Mouse (Mus musculus): ENCODE results near the gene Efemp2. TPM values are rescaled to one million over a fixed set of nuclear protein-coding genes. Genes with fewer than 3 reads are reported as not detected.

Gene Efemp2
- polyA plus RNA-seq, 1 experiment from 2014 or later: 44.2 TPM

DNA sequence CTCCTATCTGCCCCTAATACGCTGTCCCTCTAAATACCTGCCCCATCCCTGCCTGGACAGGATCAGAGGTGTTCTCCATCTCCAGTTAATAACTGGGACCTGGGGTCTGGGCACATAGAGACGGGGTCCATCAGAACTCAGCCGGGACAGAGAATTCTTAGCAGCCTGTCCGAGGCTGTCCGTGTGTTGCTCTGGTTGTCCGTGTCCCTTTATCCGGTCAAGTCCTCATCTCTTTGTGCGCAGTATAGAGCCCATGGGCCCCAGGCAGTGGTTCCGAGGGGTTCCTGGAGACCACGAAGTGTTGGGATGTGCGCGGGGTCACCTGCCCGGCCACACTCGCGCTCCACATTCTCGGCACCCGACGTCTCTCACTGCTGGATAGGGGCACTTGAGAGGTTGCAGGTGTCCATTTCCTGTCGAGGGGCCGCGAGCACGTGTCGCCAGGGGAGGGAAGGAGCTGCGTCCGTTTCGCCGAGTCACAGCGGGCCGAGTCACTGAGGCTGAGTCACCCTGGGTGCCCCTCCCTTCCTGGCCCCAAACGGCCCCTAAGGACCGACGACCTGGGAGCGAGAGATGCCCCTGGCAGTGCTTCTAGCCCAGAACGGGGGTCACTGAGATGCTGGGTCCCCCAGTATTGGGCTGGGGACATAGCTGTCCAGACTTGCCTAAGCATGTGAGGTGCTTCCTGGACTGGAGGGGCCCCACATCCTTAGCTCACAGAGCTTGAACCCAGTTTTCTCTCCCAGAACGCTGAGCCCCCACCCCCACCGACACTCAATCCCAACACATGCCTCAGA, 25.2 kb upstream of the Efemp2 start:
- no peak overlapping the region for H3K9ac ChIP-seq (ENCODE audit: low read depth, low read length)
- peaks cover 43% of the 10 kb centered on the region for H3K27me3 ChIP-seq (replicated peaks; ENCODE audit: control insufficient read depth, insufficient read depth, low read length)
- no peaks in the 10 kb centered on the region for H3K9me3 ChIP-seq (ENCODE audit: control insufficient read depth, low read length)
- 11% methylated on average over 34 of the region's 36 CpGs for WGBS
- H3K4me1 ChIP-seq (ENCODE audit: control insufficient read depth, insufficient read depth, low read depth, low read length): peaks cover 12% of the 10 kb centered on the region
- H3K4me2 ChIP-seq (ENCODE audit: low read length): peak overlapping the region; percentile 94
- peak overlapping the region; percentile 61; the same call in 1 of the 2 replicates for H3K4me3 ChIP-seq (ENCODE audit: low read length)
- ATAC-seq: peak; percentile 21; the same call in 1 of the 2 replicates
- H3K36me3 ChIP-seq (ENCODE audit: control insufficient read depth, insufficient read depth, low read length): no peaks in the 10 kb centered on the region
- H3K27ac ChIP-seq (ENCODE audit: low read depth, low read length): no peak overlapping the region

DNA sequence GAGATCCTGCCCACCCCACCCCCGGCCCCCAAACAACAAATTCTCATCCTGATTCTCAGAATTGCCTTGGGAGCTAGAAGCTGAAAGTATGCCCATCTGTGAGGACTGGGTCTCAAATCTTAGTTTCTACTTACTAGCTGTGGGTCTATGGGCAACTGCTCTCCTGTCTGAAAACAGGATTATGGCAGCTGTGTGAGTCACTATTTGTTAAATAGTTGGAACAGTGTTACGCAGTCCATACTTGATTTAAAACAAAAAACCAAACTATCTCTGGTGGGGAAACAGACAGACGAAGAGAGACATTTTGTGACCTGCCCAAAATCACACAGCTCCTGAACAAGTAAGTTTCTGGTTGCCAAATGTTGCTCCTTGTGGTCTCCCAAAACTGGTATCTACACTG, 24.1 kb upstream of the Efemp2 start:
- Histone ChIP-seq H3K9ac (ENCODE audit: low read depth, low read length) (no peak overlapping the region), H3K4me1 (ENCODE audit: control insufficient read depth, insufficient read depth, low read depth, low read length) (peaks cover 12% of the 10 kb centered on the region), H3K4me2 (ENCODE audit: low read length) (no peak overlapping the region), H3K27ac (ENCODE audit: low read depth, low read length) (no peak overlapping the region), H3K27me3 (replicated peaks; ENCODE audit: control insufficient read depth, insufficient read depth, low read length) (peaks cover 43% of the 10 kb centered on the region), H3K36me3 (ENCODE audit: control insufficient read depth, insufficient read depth, low read length) (peaks cover 3% of the 10 kb centered on the region; the same call in 1 of the 2 replicates), H3K9me3 (ENCODE audit: control insufficient read depth, low read length) (no peaks in the 10 kb centered on the region), H3K4me3 (ENCODE audit: low read length) (no peak overlapping the region)
- no peak for ATAC-seq
- WGBS: 91% methylated on average over 3 of the region's 3 CpGs

GRCm38 (mm10) chr19:5451766-5452165, 22.0 kb upstream of the Efemp2 start:
- ATAC-seq: no peak
- Histone ChIP-seq H3K4me2 (ENCODE audit: low read length) (no peak overlapping the region), H3K27me3 (replicated peaks; ENCODE audit: control insufficient read depth, insufficient read depth, low read length) (peaks cover 29% of the 10 kb centered on the region), H3K27ac (ENCODE audit: low read depth, low read length) (no peak overlapping the region), H3K4me3 (ENCODE audit: low read length) (no peak overlapping the region), H3K4me1 (ENCODE audit: control insufficient read depth, insufficient read depth, low read depth, low read length) (peaks cover 32% of the 10 kb centered on the region), H3K9ac (ENCODE audit: low read depth, low read length) (no peak overlapping the region), H3K36me3 (ENCODE audit: control insufficient read depth, insufficient read depth, low read length) (peaks cover 3% of the 10 kb centered on the region; the same call in 1 of the 2 replicates), H3K9me3 (ENCODE audit: control insufficient read depth, low read length) (no peaks in the 10 kb centered on the region)
- WGBS: 80% methylated on average over 6 of the region's 6 CpGs

DNA sequence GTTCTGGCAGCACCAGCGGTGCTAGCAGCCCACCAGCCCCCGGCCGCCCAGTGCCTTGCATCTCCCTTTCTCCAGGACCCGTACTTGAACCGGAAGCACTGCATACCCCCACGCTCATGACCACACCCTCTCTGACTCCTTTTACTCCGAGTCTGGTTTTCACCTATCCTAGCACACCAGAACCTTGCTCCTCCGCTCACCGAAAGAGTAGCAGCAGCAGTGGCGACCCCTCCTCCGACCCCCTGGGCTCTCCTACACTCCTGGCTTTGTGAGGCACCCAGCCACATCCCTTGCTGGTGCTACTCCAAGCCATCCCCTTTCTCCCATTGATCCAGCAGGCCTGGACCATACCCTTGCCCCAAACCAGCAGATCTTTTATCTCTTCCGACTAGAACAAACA, 18.7 kb upstream of the Efemp2 start:
- peak overlapping the region; percentile 94; the same call in 1 of the 2 replicates for H3K4me3 ChIP-seq (ENCODE audit: low read length)
- no peak for ATAC-seq
- H3K9me3 ChIP-seq (ENCODE audit: control insufficient read depth, low read length): no peaks in the 10 kb centered on the region

DNA sequence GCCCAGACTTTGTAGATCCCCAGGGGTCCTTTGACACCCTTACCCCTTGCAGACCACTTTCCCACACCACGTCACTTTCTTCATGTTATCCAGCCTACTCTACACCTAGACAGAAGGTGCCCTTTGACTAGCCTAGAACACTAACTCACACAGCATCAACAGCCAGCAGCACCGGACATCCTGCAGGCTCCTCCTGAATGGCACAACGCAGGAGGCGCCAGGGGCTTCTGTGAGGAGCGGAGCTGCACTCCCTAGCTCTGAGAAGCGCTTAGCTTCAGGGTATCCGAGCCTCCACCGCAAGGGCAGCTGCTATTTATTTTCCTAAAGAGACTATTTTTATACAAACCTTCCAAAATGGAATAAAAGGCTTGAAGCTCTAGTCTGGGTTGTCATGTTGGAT, 18.2 kb upstream of the Efemp2 start:
- peak overlapping the region; percentile 96 for H3K9ac ChIP-seq (ENCODE audit: low read depth, low read length)
- H3K4me3 ChIP-seq (ENCODE audit: low read length): peak overlapping the region; percentile 94
- ATAC-seq: no peak
- H3K36me3 ChIP-seq (ENCODE audit: control insufficient read depth, insufficient read depth, low read length): peaks cover 3% of the 10 kb centered on the region; the same call in 1 of the 2 replicates
- H3K27ac ChIP-seq (ENCODE audit: low read depth, low read length): no peak overlapping the region; the same call in 1 of the 2 replicates
- H3K27me3 ChIP-seq (replicated peaks; ENCODE audit: control insufficient read depth, insufficient read depth, low read length): no peaks in the 10 kb centered on the region
- no peaks in the 10 kb centered on the region for H3K9me3 ChIP-seq (ENCODE audit: control insufficient read depth, low read length)
- WGBS: 66% methylated on average over 8 of the region's 8 CpGs
- peaks cover 30% of the 10 kb centered on the region for H3K4me1 ChIP-seq (ENCODE audit: control insufficient read depth, insufficient read depth, low read depth, low read length)
- H3K4me2 ChIP-seq (ENCODE audit: low read length): peak overlapping the region; percentile 98

More for the DNA sequence above, 18.7 kb upstream of the Efemp2 start:
- peaks cover 4% of the 10 kb centered on the region; the same call in 1 of the 2 replicates for H3K27me3 ChIP-seq (replicated peaks; ENCODE audit: control insufficient read depth, insufficient read depth, low read length)
- peaks cover 3% of the 10 kb centered on the region; the same call in 1 of the 2 replicates for H3K36me3 ChIP-seq (ENCODE audit: control insufficient read depth, insufficient read depth, low read length)
- H3K9ac ChIP-seq (ENCODE audit: low read depth, low read length): peak overlapping the region; percentile 96
- H3K4me2 ChIP-seq (ENCODE audit: low read length): peak overlapping the region; percentile 98
- WGBS: 75% methylated on average over 12 of the region's 12 CpGs
- peaks cover 29% of the 10 kb centered on the region for H3K4me1 ChIP-seq (ENCODE audit: control insufficient read depth, insufficient read depth, low read depth, low read length)
- no peak overlapping the region for H3K27ac ChIP-seq (ENCODE audit: low read depth, low read length)

DNA sequence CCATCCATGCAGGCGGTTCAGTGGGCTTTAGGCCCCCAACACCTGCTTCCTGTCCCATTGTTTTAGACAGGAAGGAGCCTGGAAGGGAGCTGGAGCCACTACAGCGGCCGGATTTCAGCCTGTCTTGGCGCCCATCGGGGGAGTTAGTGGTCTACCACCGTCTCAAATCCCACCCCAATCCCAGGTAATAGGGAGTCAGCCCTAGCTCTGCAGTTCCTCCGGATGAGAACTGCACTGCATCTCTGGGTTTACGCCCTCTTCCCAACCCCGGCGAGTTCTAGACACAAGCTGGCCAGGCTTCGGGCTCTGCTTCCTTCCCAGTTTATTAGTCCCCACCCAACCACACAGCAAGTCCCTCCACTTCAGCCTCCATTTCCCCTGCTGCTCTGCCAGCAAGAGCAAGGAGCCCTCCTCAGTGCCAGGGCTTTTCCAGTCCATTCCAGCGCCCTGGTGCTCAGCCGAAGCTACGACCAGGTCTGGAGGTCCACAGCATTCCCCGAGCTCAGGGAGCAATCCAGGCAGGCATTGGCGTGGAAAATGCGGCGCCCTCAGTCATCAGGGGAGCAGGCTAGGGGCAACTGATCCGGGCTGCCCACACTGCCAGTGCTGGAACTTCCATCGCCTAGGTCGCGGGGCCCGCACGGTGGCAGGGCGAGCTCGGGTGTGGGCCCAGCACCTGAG, 17.4 kb upstream of the Efemp2 start:
- no peak for ATAC-seq

GRCm38 (mm10) chr19:5456922-5457745, 16.6 kb upstream of the Efemp2 start:
- H3K4me1 ChIP-seq (ENCODE audit: control insufficient read depth, insufficient read depth, low read depth, low read length): peaks cover 41% of the 10 kb centered on the region
- H3K9me3 ChIP-seq (ENCODE audit: control insufficient read depth, low read length): no peaks in the 10 kb centered on the region
- H3K9ac ChIP-seq (ENCODE audit: low read depth, low read length): peak overlapping the region; percentile 96
- peak overlapping the region; percentile 94 for H3K4me3 ChIP-seq (ENCODE audit: low read length)
- peak; percentile 95 for ATAC-seq
- peaks cover 6% of the 10 kb centered on the region; the same call in 1 of the 2 replicates for H3K36me3 ChIP-seq (ENCODE audit: control insufficient read depth, insufficient read depth, low read length)
- H3K27ac ChIP-seq (ENCODE audit: low read depth, low read length): peak overlapping the region; percentile 98
- WGBS: under 1% methylated on average over 62 of the region's 70 CpGs
- peak overlapping the region; percentile 98 for H3K4me2 ChIP-seq (ENCODE audit: low read length)
- H3K27me3 ChIP-seq (replicated peaks; ENCODE audit: control insufficient read depth, insufficient read depth, low read length): no peaks in the 10 kb centered on the region

More for the DNA sequence above, 17.4 kb upstream of the Efemp2 start:
- H3K4me3 ChIP-seq (ENCODE audit: low read length): peak overlapping the region; percentile 94
- H3K4me2 ChIP-seq (ENCODE audit: low read length): peak overlapping the region; percentile 98
- peak overlapping the region; percentile 96 for H3K9ac ChIP-seq (ENCODE audit: low read depth, low read length)
- peaks cover 35% of the 10 kb centered on the region for H3K4me1 ChIP-seq (ENCODE audit: control insufficient read depth, insufficient read depth, low read depth, low read length)
- H3K9me3 ChIP-seq (ENCODE audit: control insufficient read depth, low read length): no peaks in the 10 kb centered on the region
- WGBS: 2% methylated on average over 26 of the region's 26 CpGs
- H3K27ac ChIP-seq (ENCODE audit: low read depth, low read length): peak overlapping the region; percentile 98
- peaks cover 3% of the 10 kb centered on the region; the same call in 1 of the 2 replicates for H3K36me3 ChIP-seq (ENCODE audit: control insufficient read depth, insufficient read depth, low read length)
- H3K27me3 ChIP-seq (replicated peaks; ENCODE audit: control insufficient read depth, insufficient read depth, low read length): no peaks in the 10 kb centered on the region

GRCm38 (mm10) chr19:5457746-5458442, 15.9 kb upstream of the Efemp2 start, which contains the start of gene Ccdc85b:
TSS of gene Ccdc85b (minus strand) at chr19:5457894.
- Histone ChIP-seq H3K4me3 (ENCODE audit: low read length) (peak within 1 kb of the TSS; percentile 94), H3K4me1 (ENCODE audit: control insufficient read depth, insufficient read depth, low read depth, low read length) (peaks cover 41% of the 10 kb centered on the region), H3K9me3 (ENCODE audit: control insufficient read depth, low read length) (no peaks in the 10 kb centered on the region), H3K27me3 (replicated peaks; ENCODE audit: control insufficient read depth, insufficient read depth, low read length) (no peaks in the 10 kb centered on the region), H3K36me3 (ENCODE audit: control insufficient read depth, insufficient read depth, low read length) (peaks cover 6% of the 10 kb centered on the region; the same call in 1 of the 2 replicates), H3K9ac (ENCODE audit: low read depth, low read length) (peak within 1 kb of the TSS; percentile 96), H3K4me2 (ENCODE audit: low read length) (peak within 1 kb of the TSS; percentile 98), H3K27ac (ENCODE audit: low read depth, low read length) (peak within 1 kb of the TSS; percentile 98)
- 14% methylated on average over 14 of the region's 14 CpGs for WGBS
- ATAC-seq: no peak; the same call in 1 of the 2 replicates

All from hindbrain, embryonic 16.5 days (tissue).